9 mouse cellular contexts compared by ENCODE assay signal in the genomic region with DNA sequence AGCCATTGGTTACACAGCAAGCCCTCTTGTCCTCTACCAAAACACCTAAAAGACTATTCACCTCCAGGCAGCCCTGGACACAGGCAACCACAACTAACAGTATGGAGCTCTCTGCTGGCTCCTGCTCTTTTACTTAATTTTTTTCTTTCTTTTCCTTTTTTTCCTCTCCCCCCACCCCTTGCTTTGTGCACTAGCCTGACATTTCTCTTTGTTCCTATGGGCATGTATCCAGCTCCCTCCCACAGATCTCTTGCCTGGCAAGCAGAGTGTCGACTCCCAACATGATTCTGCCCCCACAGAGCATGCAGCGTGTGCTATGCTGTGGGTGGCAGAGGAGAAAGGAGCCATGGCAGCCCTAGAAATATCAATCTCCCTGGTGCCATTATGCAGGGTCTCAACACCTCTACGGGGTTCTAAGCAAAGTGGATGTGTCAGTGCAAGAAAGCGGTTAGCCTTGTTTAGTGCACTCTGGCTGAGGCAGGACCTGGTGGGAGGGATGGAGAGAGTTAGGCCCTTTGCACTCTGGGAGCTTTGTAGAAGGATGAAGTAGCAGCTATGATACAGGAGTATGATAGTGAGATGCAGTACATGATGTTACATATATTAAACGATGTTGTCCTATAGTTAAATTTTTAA.
DNase-seq lines count a peak whose midpoint lies in the region; ATAC-seq lines count a peak whose summit lies in the region.
"Had no signal": no experiment of that assay in that cellular context is flagged by ENCODE, and none has a peak within 500 bp of the region (broad histone marks: within the 10 kb centered on the region; RNA-seq: fewer than 3 reads in every experiment).

No protein-coding gene starts in this region.

- peak; percentile 10 for DNase-seq in lung, postnatal 10 days
- no peak for DNase-seq in lung, adult 18-20 months
- DNase-seq in cerebellum, adult 9-11 months, result peak; percentile 76
- peak; percentile 76 to 78 for DNase-seq in layer of hippocampus, adult 8-10 months (ENCODE audit: low spot score in 2 of 2)
- peak; percentile 79 to 84 for DNase-seq in right cerebral cortex, adult 2 months (ENCODE audit: low spot score in 2 of 2)
- no peak for DNase-seq in spleen, adult 12 weeks (ENCODE audit: low spot score)

- H3K27me3 ChIP-seq in intestine, embryonic 16.5 days (replicated peaks; ENCODE audit: control insufficient read depth, insufficient read depth, low read length), result no peaks in the 10 kb centered on the region

- no peak for ATAC-seq in intestine, embryonic 16.5 days
- no peak for ATAC-seq in erythroid progenitor cell, adult 5-6 weeks (replicated peaks; ENCODE audit: low FRiP score, poor library complexity, severe bottlenecking)

- no peak overlapping the region for H3K9ac ChIP-seq in intestine, embryonic 16.5 days (ENCODE audit: low read depth, low read length)

- no peak overlapping the region for H3K4me3 ChIP-seq in intestine, embryonic 16.5 days (ENCODE audit: low read length)
- H3K4me3 ChIP-seq: heart, embryonic 10.5 days had no signal

- H3K36me3 ChIP-seq in intestine, embryonic 16.5 days (ENCODE audit: control insufficient read depth, insufficient read depth, low read length), result no peaks in the 10 kb centered on the region
- H3K36me3 ChIP-seq: heart, embryonic 10.5 days had no signal

- no peak overlapping the region for H3K4me2 ChIP-seq in intestine, embryonic 16.5 days (ENCODE audit: low read depth, low read length)

- H3K9me3 ChIP-seq in intestine, embryonic 16.5 days (ENCODE audit: control insufficient read depth, low read length), result no peaks in the 10 kb centered on the region
- H3K9me3 ChIP-seq: heart, embryonic 10.5 days had no signal

- H3K27ac ChIP-seq in intestine, embryonic 16.5 days (ENCODE audit: low read length), result no peak overlapping the region
- H3K27ac ChIP-seq: heart, embryonic 10.5 days had no signal

- WGBS in intestine, embryonic 16.5 days, result 76% methylated on average over 5 of the region's 5 CpGs

- no peaks in the 10 kb centered on the region for H3K4me1 ChIP-seq in intestine, embryonic 16.5 days (ENCODE audit: control insufficient read depth, insufficient read depth, low read length)
- H3K4me1 ChIP-seq: heart, embryonic 10.5 days had no signal

Comparison
In these comparisons a context has a peak if more than half of its experiments do, and no peak if none do; other contexts are left out.
1. DNase-seq: peak in lung, postnatal 10 days (single experiment), cerebellum, adult 9-11 months (single experiment), layer of hippocampus, adult 8-10 months (2 of 2) and right cerebral cortex, adult 2 months (2 of 2); none in lung, adult 18-20 months (0 of 2) and spleen, adult 12 weeks (single experiment).